Mouse (Mus musculus) embryonic facial prominence, embryonic 10.5 days (tissue): ENCODE measurements around the gene Mtcl1. TPM values are rescaled to one million over a fixed set of nuclear protein-coding genes. Genes with fewer than 3 reads are reported as not detected.
A peak's percentile ranks its signal among the peaks of the same experiment; 100 is the strongest.

ENCODE experiments used
- DNase-seq: peaks from one replicate; pipeline ENCODE4 v3.0.0-alpha.2; 2017; ENCODE audit warnings: low spot score
- H3K27ac ChIP-seq: fragments of 300-500 bp; sonication (generic); replicated peaks from 2 replicates; pipeline ENCODE4 v1.5.1; 2016; ENCODE audit warnings: mild to moderate bottlenecking
- H3K27me3 ChIP-seq: fragments of 300-500 bp; sonication (generic); replicated peaks from 2 replicates; pipeline ENCODE4 v1.6.1; 2016; ENCODE audit warnings: low read depth, mild to moderate bottlenecking; ENCODE audit not compliant: poor library complexity, severe bottlenecking
- H3K36me3 ChIP-seq: fragments of 300-500 bp; sonication (generic); replicated peaks from 2 replicates; pipeline ENCODE4 v1.6.1; 2016; ENCODE audit warnings: mild to moderate bottlenecking, moderate library complexity
- H3K4me1 ChIP-seq: fragments of 300-500 bp; sonication (generic); 2 replicates; pipeline ENCODE4 v1.6.1; 2016
- H3K4me3 ChIP-seq: fragments of 300-500 bp; sonication (generic); 2 replicates; pipeline ENCODE4 v1.5.1; 2016; ENCODE audit warnings: mild to moderate bottlenecking, moderate library complexity
- H3K9me3 ChIP-seq: fragments of 300-500 bp; sonication (generic); 2 replicates; pipeline ENCODE4 v1.6.1; 2016; ENCODE audit warnings: mild to moderate bottlenecking
- WGBS: fragments of 180-500 bp; shearing (Covaris S2); methylation state at CpG from one replicate; pipeline ENCODE4 v1.1.7; 2016; 5-methylcytosine and 5-hydroxymethylcytosine counted together
- polyA plus RNA-seq: library from polyadenylated mRNA; unstranded; fragments of >200 nt; fragmentation: Nextera tagmentation; extraction: Ambion mirVana; gene quantifications from 2 replicates; pipeline ENCODE4 v1.2.1, GENCODE M21; 2016

The Mtcl1 gene
- polyA plus RNA-seq, 1 experiment from 2014 or later, result 13.2 TPM

DNA sequence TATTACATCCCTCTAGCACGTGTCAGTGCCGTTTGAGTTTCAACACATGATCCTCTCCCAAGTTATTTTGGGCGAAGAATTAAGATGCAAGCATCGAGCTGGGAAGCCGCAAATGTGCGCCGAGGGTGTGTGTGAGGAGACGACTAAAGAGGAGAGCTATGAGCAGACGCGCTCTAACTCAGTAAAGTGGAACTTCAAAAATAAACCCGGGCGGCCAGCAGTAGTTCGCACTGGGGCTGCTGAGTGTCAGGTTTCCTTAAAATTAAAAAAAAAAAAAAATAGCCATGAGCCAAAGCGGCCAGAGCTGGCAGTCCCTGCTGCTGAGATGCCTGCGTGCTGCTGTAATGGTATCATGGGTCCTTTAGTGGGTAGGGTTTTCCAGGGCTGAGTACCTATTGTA, 99.4 kb downstream of the Mtcl1 start:
- DNase-seq, result peak; percentile 33
- Histone ChIP-seq H3K27ac (no peak overlapping the region), H3K4me3 (no peak overlapping the region), H3K4me1 (peaks cover 44% of the 10 kb centered on the region), H3K9me3 (no peaks in the 10 kb centered on the region), H3K27me3 (no peaks in the 10 kb centered on the region), H3K36me3 (peaks cover 51% of the 10 kb centered on the region)
- 67% methylated on average over 15 of the region's 15 CpGs for WGBS

DNA sequence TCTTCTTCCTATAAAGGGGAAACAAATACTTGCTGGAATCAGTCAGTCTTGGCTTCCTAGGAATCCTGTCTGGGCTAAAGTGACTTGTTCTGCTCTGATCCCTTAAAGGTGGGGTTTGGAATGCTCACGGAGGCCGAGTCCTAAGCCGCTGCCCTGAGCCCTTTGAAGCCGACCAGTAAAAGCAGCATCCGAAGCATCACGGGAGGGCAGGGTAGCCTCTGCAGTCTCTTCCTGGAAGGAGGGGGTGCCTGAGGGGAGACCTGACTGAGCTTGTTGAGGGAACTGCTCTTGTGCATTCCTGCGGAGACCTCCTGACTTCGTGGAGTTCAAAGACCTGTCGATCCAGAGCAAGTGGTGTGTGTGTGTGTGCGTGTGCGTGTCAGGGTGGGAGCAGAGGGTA, 103.2 kb downstream of the Mtcl1 start:
- Histone ChIP-seq H3K27me3 (no peaks in the 10 kb centered on the region), H3K36me3 (peaks cover 59% of the 10 kb centered on the region), H3K9me3 (no peaks in the 10 kb centered on the region), H3K4me1 (peaks cover 29% of the 10 kb centered on the region), H3K27ac (0 out of 2 replicates have a peak overlapping the region, but pooled peaks have one; percentile 24), H3K4me3 (no peak overlapping the region)
- DNase-seq, result peak; percentile 48
- WGBS, result 75% methylated on average over 11 of the region's 11 CpGs

DNA sequence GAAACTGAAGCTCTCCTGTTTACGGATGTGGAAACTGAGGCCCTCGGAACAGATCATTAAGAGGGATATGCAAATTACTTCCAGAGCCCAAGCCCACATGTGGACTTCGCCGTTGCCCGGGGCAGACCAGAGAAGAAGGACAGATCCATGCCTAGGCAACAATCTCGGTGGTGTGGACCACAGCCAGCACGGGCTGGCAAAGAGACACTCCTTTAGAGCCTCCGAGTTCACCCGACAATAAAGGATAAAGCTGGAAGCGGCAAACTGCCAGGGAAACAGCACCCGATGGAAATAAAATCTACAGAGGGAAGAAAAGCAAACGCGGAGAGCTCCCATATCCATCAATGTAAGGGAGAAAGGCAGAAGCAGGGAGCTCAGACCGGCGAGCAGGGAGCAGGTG, 103.9 kb downstream of the Mtcl1 start:
- Histone ChIP-seq H3K27ac (no peak overlapping the region), H3K36me3 (peaks cover 66% of the 10 kb centered on the region)
- WGBS, result 84% methylated on average over 15 of the region's 15 CpGs

DNA sequence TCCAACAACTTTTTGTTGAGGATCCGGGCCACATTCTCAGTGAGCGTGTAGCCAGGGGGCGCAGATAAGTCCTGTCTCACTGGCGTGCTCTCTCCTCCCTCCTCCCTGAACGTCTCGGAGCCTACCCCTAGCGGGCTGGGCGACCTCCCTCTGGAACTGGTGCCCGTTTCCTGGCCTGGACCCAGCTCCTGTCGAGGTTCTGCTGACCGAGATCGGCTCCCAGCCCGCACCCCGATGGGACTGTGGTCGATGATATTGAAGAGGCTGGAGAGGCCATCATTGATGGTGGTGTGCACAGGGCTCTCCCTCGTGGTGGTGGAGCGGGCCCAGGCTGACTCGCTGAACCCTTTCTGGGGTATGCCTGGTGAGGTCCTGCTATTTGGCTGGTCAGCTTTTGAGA, 106.6 kb downstream of the Mtcl1 start:
- Histone ChIP-seq H3K27me3 (no peaks in the 10 kb centered on the region), H3K36me3 (peaks cover 83% of the 10 kb centered on the region), H3K9me3 (no peaks in the 10 kb centered on the region), H3K4me1 (peaks cover 12% of the 10 kb centered on the region), H3K4me3 (no peak overlapping the region), H3K27ac (no peak overlapping the region)
- DNase-seq, result no peak
- WGBS, result 94% methylated on average over 18 of the region's 18 CpGs

More for the DNA sequence above, 103.9 kb downstream of the Mtcl1 start:
- no peak overlapping the region for H3K4me3 ChIP-seq
- no peaks in the 10 kb centered on the region for H3K27me3 ChIP-seq
- H3K4me1 ChIP-seq, result peaks cover 22% of the 10 kb centered on the region
- no peaks in the 10 kb centered on the region for H3K9me3 ChIP-seq
- no peak for DNase-seq

DNA sequence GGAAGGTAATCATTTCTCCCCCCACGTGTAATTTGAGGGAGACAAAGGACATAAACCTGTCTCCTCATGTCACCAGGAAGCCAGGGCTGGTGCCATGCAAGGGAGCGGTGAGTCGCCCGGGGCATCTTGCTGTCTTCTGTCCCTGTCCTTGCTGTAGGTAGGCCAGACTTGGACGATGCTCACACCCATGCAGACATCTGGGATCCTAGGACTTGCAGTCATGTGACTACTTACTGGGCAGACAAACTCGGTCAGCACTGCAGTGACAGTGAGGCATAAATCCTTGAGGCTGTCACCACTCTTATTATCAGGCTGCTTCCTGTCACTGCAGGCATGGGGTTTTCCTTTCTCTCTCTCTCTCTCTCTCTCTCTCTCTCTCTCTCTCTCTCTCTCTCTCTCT, 107.9 kb downstream of the Mtcl1 start:
- Histone ChIP-seq H3K9me3 (no peaks in the 10 kb centered on the region), H3K27ac (no peak overlapping the region), H3K4me3 (no peak overlapping the region), H3K27me3 (no peaks in the 10 kb centered on the region), H3K36me3 (peaks cover 87% of the 10 kb centered on the region), H3K4me1 (peaks cover 8% of the 10 kb centered on the region)
- WGBS, result 83% methylated on average over 6 of the region's 6 CpGs
- no peak for DNase-seq

DNA sequence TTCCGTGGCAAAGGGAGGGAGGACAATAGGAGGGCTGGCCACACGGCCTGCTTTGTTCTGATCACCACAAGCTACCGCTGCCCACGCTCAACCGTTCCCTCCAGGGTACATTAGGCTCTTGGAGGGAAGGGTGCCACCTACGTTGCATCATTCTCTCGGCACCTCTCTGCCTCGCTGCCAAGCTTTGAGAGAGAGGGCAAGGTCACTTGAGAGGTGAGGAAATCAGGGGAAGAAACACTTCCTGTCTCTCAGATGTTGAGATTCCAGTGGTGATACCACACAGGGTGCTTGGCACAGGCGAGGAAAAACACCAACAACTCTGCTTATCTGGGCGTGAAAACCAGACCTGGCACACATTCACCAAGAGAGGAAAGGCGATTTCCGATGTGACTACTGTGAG, 108.8 kb downstream of the Mtcl1 start:
- no peak overlapping the region for H3K4me3 ChIP-seq
- no peaks in the 10 kb centered on the region for H3K27me3 ChIP-seq
- 0 out of 2 replicates have a peak, but pooled peaks cover 1% of the 10 kb centered on the region for H3K4me1 ChIP-seq
- H3K9me3 ChIP-seq, result no peaks in the 10 kb centered on the region
- peaks cover 89% of the 10 kb centered on the region for H3K36me3 ChIP-seq
- DNase-seq, result no peak
- no peak overlapping the region for H3K27ac ChIP-seq
- 85% methylated on average over 12 of the region's 12 CpGs for WGBS

DNA sequence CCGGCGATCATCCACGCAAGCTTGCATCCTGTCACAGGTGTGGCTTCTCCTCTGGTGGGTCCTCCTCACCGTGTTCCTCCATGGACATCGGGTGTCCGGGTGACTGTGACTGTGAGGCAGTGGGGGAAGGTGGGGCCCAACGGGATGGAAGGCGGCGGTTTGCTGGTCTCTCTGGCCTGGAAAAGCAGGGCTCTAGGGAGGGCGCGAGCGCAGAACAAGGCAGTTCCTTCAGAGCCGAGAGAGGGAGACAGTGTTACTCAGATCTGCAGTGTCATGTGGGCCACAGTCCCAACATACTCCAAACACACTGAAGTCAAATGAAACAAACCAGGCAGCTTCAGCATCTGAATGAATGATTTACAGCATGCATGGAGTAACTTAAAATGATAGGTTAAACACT, 111.6 kb downstream of the Mtcl1 start:
- H3K9me3 ChIP-seq, result no peaks in the 10 kb centered on the region
- no peak for DNase-seq
- H3K27me3 ChIP-seq, result no peaks in the 10 kb centered on the region
- H3K36me3 ChIP-seq, result peaks cover 65% of the 10 kb centered on the region
- H3K4me1 ChIP-seq, result no peaks in the 10 kb centered on the region
- H3K4me3 ChIP-seq, result no peak overlapping the region
- WGBS, result 93% methylated on average over 13 of the region's 13 CpGs
- no peak overlapping the region for H3K27ac ChIP-seq

DNA sequence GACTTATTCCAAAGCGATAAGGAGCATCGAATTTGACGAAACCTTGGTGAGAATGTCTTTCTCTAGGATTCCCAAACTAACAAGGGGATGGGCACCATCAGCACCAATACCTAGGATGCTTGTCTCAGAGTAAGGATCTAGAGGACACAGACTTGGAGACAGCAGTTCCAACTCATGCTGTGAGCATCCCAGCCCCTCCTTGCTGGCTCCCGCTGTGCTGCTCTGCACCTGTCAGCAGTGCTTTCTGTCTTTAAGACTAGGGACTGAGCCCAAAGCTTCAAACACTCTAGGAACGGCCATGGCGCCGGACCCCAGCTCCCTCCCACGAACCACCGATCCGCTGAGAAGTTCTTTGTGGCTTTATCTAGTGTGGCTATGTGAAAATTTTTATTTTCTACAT, 114.0 kb downstream of the Mtcl1 start:
- no peaks in the 10 kb centered on the region for H3K9me3 ChIP-seq
- H3K27me3 ChIP-seq, result no peaks in the 10 kb centered on the region
- 91% methylated on average over 10 of the region's 10 CpGs for WGBS
- H3K4me3 ChIP-seq, result no peak overlapping the region
- no peak for DNase-seq
- peaks cover 41% of the 10 kb centered on the region for H3K36me3 ChIP-seq
- H3K27ac ChIP-seq, result no peak overlapping the region
- H3K4me1 ChIP-seq, result no peaks in the 10 kb centered on the region

DNA sequence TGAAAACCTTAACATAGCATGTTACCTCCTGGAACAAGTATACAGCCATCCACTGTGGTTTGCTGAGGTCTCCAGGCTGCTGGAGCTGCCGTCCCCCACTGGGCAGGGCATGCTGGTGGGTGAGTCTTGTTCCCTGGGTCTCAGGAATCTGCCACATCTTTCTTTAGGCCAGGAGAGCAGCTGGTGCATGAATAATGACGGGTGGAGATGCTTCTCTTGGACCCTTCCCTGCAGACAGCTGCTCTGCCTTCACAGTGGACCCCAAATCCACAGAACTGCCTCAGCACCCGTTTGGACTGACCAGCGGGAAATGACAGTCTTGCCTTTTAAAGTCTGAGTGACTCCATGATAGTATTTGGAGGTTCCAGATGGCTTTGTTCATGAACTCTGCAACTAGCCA, 114.7 kb downstream of the Mtcl1 start:
- H3K27me3 ChIP-seq, result no peaks in the 10 kb centered on the region
- no peak overlapping the region for H3K27ac ChIP-seq
- no peaks in the 10 kb centered on the region for H3K4me1 ChIP-seq
- 73% methylated on average over 4 of the region's 4 CpGs for WGBS
- no peak overlapping the region for H3K4me3 ChIP-seq
- no peak for DNase-seq
- H3K9me3 ChIP-seq, result no peaks in the 10 kb centered on the region
- H3K36me3 ChIP-seq, result peaks cover 35% of the 10 kb centered on the region

DNA sequence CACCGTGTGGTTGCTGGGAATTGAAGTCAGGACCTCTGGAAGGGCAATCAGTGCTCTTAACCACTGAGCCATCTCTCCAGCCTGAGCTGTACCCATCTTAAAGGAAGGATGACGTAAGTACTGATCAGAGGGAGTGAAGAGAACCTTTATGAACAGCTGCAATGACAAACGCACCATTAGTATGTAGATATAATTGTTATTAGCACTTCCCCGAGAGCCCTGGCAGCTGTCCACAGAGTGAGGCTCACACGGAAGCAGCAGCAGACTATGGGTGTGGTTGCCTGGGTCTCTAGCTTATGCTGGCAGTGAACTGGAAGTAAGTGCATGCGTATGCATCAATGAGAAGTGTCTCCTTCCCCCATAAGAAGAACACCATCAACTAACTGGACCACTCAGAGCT, 118.3 kb downstream of the Mtcl1 start:
- Histone ChIP-seq H3K9me3 (no peaks in the 10 kb centered on the region), H3K36me3 (peaks cover 1% of the 10 kb centered on the region), H3K27ac (no peak overlapping the region), H3K27me3 (no peaks in the 10 kb centered on the region), H3K4me1 (peaks cover under 1% of the 10 kb centered on the region; the same call in 1 of the 2 replicates), H3K4me3 (no peak overlapping the region)
- 86% methylated on average over 6 of the region's 6 CpGs for WGBS
- DNase-seq, result no peak

DNA sequence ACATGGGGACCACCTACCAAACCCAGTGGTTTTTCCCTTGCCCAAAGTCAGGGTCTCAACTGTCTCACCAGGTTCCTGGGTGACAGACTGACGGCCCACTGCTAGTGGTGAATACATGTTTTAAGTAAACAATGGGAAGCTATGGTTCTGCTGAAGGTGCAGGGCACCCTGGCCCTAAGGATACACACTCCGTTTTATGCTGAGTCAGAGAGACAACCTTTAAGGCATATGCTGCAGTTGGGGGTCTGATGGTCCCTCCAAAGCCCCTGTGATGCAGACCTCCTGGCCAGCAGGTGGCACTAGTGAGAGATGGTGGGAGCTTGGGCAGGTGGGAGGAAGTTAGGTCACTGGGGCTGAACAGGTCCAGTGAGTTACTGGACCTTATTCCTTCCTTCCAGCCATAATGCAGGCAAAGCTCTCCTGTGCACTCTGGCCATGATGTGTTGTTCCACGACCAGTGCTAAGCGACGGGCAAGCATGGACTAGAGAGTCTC, 123.0 kb downstream of the Mtcl1 start:
- Histone ChIP-seq H3K9me3 (no peaks in the 10 kb centered on the region), H3K27me3 (no peaks in the 10 kb centered on the region), H3K27ac (no peak overlapping the region), H3K36me3 (no peaks in the 10 kb centered on the region), H3K4me1 (peaks cover 12% of the 10 kb centered on the region), H3K4me3 (no peak overlapping the region)
- DNase-seq, result no peak
- WGBS, result 85% methylated on average over 5 of the region's 5 CpGs

DNA sequence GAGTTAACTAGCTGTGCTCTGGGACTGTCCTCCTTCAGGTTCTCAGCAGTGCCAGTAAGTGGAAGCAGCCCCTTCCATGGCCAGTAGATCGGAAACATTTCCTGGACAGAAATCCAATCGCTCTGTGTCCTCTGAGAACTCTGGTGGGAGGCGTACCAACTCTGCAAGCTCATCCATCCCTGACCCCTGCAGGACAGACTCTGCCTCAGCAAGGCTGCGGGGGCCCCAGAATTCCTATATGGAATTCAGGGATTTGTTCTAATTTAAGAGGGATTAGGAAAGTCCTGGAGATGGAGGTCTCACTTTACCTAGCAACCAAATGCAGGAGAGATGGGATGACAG, 123.4 kb downstream of the Mtcl1 start:
- Histone ChIP-seq H3K4me3 (no peak overlapping the region), H3K36me3 (no peaks in the 10 kb centered on the region), H3K27me3 (no peaks in the 10 kb centered on the region), H3K27ac (no peak overlapping the region), H3K4me1 (peaks cover 12% of the 10 kb centered on the region), H3K9me3 (no peaks in the 10 kb centered on the region)
- 73% methylated on average over 4 of the region's 4 CpGs for WGBS
- DNase-seq, result no peak

DNA sequence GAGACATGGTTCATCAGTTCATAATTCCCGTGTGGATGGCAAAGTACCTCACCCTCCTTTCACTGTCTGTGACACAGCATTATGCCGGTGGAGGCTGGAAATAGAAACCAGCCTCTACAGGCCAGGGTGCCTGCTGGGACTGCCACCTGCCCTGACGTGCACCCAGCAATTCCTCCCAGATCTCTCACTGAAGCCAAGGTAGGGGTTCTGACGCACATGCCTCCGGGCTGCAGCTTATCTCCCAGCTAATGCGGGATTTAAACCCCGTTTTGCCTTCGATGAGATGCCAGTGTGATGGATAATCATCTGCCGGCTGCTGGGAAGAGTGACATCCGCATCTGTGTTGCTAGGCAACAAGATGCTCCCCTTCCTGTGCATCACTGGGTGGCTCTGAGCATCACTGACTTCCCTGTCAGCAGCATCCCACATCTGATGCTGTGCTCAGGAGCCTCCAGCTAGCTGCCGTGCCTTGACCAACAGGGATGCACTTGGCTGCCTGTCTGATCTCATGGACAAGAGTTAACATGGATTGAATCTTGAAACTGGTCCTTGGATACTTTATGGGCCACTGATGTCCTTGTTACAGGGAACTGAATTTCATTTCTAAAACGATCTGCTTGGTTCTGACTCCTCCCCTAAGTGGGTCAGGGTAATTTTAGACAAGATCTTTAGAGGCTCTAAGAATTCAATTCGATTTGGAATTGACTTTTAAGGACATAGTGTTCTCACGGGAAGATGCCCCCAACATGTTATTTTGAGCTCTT, 123.9 kb downstream of the Mtcl1 start:
- Histone ChIP-seq H3K4me1 (peaks cover 12% of the 10 kb centered on the region), H3K9me3 (no peaks in the 10 kb centered on the region), H3K36me3 (no peaks in the 10 kb centered on the region), H3K27me3 (no peaks in the 10 kb centered on the region), H3K27ac (no peak overlapping the region), H3K4me3 (no peak overlapping the region)
- DNase-seq, result no peak
- WGBS, result 56% methylated on average over 14 of the region's 14 CpGs
